Mouse (Mus musculus): ENCODE measurements around the gene Krt32. TPM values are rescaled to one million over a fixed set of nuclear protein-coding genes. Genes with fewer than 3 reads are reported as not detected.
A peak's percentile ranks its signal among the peaks of the same experiment; 100 is the strongest.

Gene Krt32
- total and polyA plus RNA-seq, 3 experiments: not detected

GRCm38 (mm10) chr11:100055686-100056655 is 32.1 kb downstream of the Krt32 start:
- DNase-seq: peak; percentile 40

DNA sequence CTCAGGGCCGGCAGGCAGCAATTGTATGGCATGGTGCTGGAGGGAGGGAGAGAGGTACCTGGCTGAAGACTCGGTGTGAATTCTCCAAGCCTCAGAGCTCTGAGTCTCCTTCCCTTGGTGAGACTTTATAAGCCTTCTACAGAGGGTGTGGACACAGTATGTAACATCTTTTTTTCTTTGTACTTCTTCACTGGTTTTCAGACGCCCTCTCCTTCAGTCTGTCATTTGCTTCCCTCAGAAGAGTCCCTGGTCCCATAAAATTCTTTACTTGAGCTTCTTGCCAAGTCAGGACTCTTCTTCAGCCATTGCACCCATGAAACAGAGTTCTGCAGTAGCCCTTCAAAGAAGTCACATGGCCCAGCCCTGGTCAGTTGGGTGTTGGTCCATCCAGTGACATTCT is 37.6 kb downstream of the Krt32 start, which contains the start of gene Krt31:
TSS of gene Krt31 (minus strand) at position 101 of the 400 bp plus-strand sequence.
- no peak for DNase-seq

DNA sequence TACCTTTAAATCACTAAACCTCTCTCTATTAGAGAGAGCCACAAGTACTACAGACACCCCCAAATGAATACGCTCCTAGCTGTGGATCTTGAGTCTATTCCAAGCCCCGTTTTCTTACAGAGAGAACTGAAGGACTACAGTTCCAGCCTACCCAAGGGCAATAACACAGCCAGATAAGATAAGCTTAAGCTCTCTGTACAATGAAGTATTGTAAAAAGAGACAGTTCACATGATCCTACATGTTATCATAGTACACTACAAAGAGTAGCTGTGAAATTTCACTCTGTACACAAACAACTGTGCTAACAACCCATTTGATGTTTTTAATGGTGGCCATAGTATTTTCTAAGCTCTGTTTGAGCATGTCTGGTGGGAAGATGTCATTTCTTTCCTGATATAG is 40.8 kb downstream of the Krt32 start:
- no peak for DNase-seq

GRCm38 (mm10) chr11:100046303-100046866 is 41.6 kb downstream of the Krt32 start:
- DNase-seq: no peak

DNA sequence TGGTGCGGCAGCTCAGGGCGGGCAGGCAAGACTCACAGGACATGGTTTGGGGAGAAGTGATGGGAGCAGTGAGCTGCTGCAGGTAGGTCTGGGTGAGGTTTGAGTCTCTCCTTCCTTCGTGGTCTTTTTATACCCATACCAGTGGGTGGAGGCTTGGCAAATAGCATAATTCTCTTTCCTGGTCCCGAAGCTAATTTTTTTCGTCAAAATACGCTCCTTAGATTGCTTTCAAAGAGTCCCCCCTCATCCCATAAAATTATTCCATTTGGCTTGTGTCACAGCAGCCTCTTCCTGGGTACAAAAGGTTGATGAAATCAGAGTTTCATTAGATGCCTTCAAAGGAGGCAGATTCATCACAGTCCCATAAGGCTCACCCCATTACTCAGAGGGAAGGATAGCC is 46.6 kb downstream of the Krt32 start, which contains the start of gene Krt34:
TSS of gene Krt34 (minus strand) at position 101 of the 400 bp plus-strand sequence.
- DNase-seq: no peak

Other genes with a start within 250 kb of the Krt32 start
- not detected for gene Krtap4-16, start 236.6 kb downstream of the Krt32 start, total RNA-seq (2021)
- gene Krtap4-16, start 236.6 kb downstream of the Krt32 start, polyA plus RNA-seq (2012; rRNA removed): not detected in 2 replicates
- gene Gm11568, start 230.3 kb downstream of the Krt32 start, total RNA-seq (2021): not detected
- gene Gm11568, start 230.3 kb downstream of the Krt32 start, polyA plus RNA-seq (2012; rRNA removed): not detected in 2 replicates
- gene Gm11559, start 223.8 kb downstream of the Krt32 start, total RNA-seq (2021): not detected
- gene Gm11559, start 223.8 kb downstream of the Krt32 start, polyA plus RNA-seq (2012; rRNA removed): not detected in 2 replicates
- not detected for gene Krtap9-1, start 214.8 kb downstream of the Krt32 start, total RNA-seq (2021)
- gene Krtap9-1, start 214.8 kb downstream of the Krt32 start, polyA plus RNA-seq (2012; rRNA removed): not detected in 2 replicates
- not detected for gene Gm11567, start 209.0 kb downstream of the Krt32 start, total RNA-seq (2021)
- not detected in 2 replicates for gene Gm11567, start 209.0 kb downstream of the Krt32 start, polyA plus RNA-seq (2012; rRNA removed)
- not detected for gene Krtap31-1, start 180.3 kb downstream of the Krt32 start, total RNA-seq (2021)
- gene Krtap31-1, start 180.3 kb downstream of the Krt32 start, polyA plus RNA-seq (2012; rRNA removed): not detected in 2 replicates
- not detected for gene Gm11565, start 173.5 kb downstream of the Krt32 start, total RNA-seq (2021)
- gene Gm11565, start 173.5 kb downstream of the Krt32 start, polyA plus RNA-seq (2012; rRNA removed): not detected in 2 replicates
- gene Krtap31-2, start 151.9 kb downstream of the Krt32 start, total RNA-seq (2021): not detected
- gene Krtap31-2, start 151.9 kb downstream of the Krt32 start, polyA plus RNA-seq (2012; rRNA removed): not detected in 2 replicates
- gene Krtap9-5, start 139.8 kb downstream of the Krt32 start, total RNA-seq (2021): not detected
- not detected in 2 replicates for gene Krtap9-5, start 139.8 kb downstream of the Krt32 start, polyA plus RNA-seq (2012; rRNA removed)
- not detected for gene Krtap29-1, start 109.2 kb downstream of the Krt32 start, total RNA-seq (2021)
- gene Krtap29-1, start 109.2 kb downstream of the Krt32 start, polyA plus RNA-seq (2012; rRNA removed): not detected in 2 replicates
- not detected for gene Krtap16-1, start 101.6 kb downstream of the Krt32 start, total RNA-seq (2021)
- not detected in 2 replicates for gene Krtap16-1, start 101.6 kb downstream of the Krt32 start, polyA plus RNA-seq (2012; rRNA removed)
- gene Krtap17-1, start 94.2 kb downstream of the Krt32 start, total RNA-seq (2021): not detected
- not detected in 2 replicates for gene Krtap17-1, start 94.2 kb downstream of the Krt32 start, polyA plus RNA-seq (2012; rRNA removed)
- not detected for gene Krt33a, start 72.0 kb downstream of the Krt32 start, total RNA-seq (2021)
- not detected in 2 replicates for gene Krt33a, start 72.0 kb downstream of the Krt32 start, polyA plus RNA-seq (2012; rRNA removed)
- not detected for gene Krt33b, start 58.4 kb downstream of the Krt32 start, total RNA-seq (2021)
- gene Krt33b, start 58.4 kb downstream of the Krt32 start, polyA plus RNA-seq (2012; rRNA removed): not detected in 2 replicates
- not detected for gene Krt34, start 46.7 kb downstream of the Krt32 start, total RNA-seq (2021)
- gene Krt34, start 46.7 kb downstream of the Krt32 start, polyA plus RNA-seq (2012; rRNA removed): not detected in 2 replicates
- gene Krt31, start 37.7 kb downstream of the Krt32 start, total RNA-seq (2021): not detected
- gene Krt31, start 37.7 kb downstream of the Krt32 start, polyA plus RNA-seq (2012; rRNA removed): not detected in 2 replicates
- gene Krt35, start 8.0 kb upstream of the Krt32 start, total RNA-seq (2021): not detected
- not detected in 2 replicates for gene Krt35, start 8.0 kb upstream of the Krt32 start, polyA plus RNA-seq (2012; rRNA removed)
- gene Krt36, start 17.4 kb upstream of the Krt32 start, total RNA-seq (2021): under 1 TPM; 0.28 to 0.43 TPM
- 0.31 and 0.50 TPM in 2 replicates for gene Krt36, start 17.4 kb upstream of the Krt32 start, polyA plus RNA-seq (2012; rRNA removed)
- not detected for gene Krt13, start 33.3 kb upstream of the Krt32 start, total RNA-seq (2021)
- gene Krt13, start 33.3 kb upstream of the Krt32 start, polyA plus RNA-seq (2012; rRNA removed): not detected in 2 replicates
- gene Krt15, start 47.7 kb upstream of the Krt32 start, total RNA-seq (2021): not detected
- gene Krt15, start 47.7 kb upstream of the Krt32 start, polyA plus RNA-seq (2012; rRNA removed): not detected in 2 replicates
- gene Krt19, start 60.4 kb upstream of the Krt32 start, total RNA-seq (2021): 1 to 10 TPM; 6.1 to 8.6 TPM
- 2.6 and 4.4 TPM in 2 replicates for gene Krt19, start 60.4 kb upstream of the Krt32 start, polyA plus RNA-seq (2012; rRNA removed)
- gene Krt9, start 105.0 kb upstream of the Krt32 start, total RNA-seq (2021): not detected
- gene Krt9, start 105.0 kb upstream of the Krt32 start, polyA plus RNA-seq (2012; rRNA removed): not detected in 2 replicates
- gene Krt14, start 119.3 kb upstream of the Krt32 start, total RNA-seq (2021): under 1 TPM in 1 of 2 experiments, not detected in 1; 0.52 TPM
- 0.12 and 0.13 TPM in 2 replicates for gene Krt14, start 119.3 kb upstream of the Krt32 start, polyA plus RNA-seq (2012; rRNA removed)
- gene Krt16, start 160.7 kb upstream of the Krt32 start, total RNA-seq (2021): not detected
- gene Krt16, start 160.7 kb upstream of the Krt32 start, polyA plus RNA-seq (2012; rRNA removed): not detected in 2 replicates
- not detected for gene Krt17, start 172.8 kb upstream of the Krt32 start, total RNA-seq (2021)
- gene Krt17, start 172.8 kb upstream of the Krt32 start, polyA plus RNA-seq (2012; rRNA removed): not detected in 2 replicates
- not detected for gene Krt42, start 181.6 kb upstream of the Krt32 start, total RNA-seq (2021)
- gene Krt42, start 181.6 kb upstream of the Krt32 start, polyA plus RNA-seq (2012; rRNA removed): 0.12 TPM in 1 of 2 replicates, not detected in the other
- 1,000 to 10,000 TPM; 1,002 to 1,252 TPM for gene Eif1, start 231.7 kb upstream of the Krt32 start, total RNA-seq (2021)
- 121 and 147 TPM in 2 replicates for gene Eif1, start 231.7 kb upstream of the Krt32 start, polyA plus RNA-seq (2012; rRNA removed)
- gene Gast, start 246.2 kb upstream of the Krt32 start, total RNA-seq (2021): not detected
- not detected in 2 replicates for gene Gast, start 246.2 kb upstream of the Krt32 start, polyA plus RNA-seq (2012; rRNA removed)

Measured in adrenal gland, adult 2 months (tissue).